Mouse (Mus musculus) left cerebral cortex, adult 9 months (tissue): ENCODE data around the gene Chrna5.
"Not testable (repeated sequence)": the region's sequence is repeated elsewhere in the genome, so short reads cannot be mapped to it uniquely, and the experiment has no call there.

Source experiments
- DNase-seq, 2 experiments: peaks; one replicate each; pipeline ENCODE4 v3.0.0; 2022; ENCODE audit warnings: low spot score in 2 of 2

Gene Chrna5

DNA sequence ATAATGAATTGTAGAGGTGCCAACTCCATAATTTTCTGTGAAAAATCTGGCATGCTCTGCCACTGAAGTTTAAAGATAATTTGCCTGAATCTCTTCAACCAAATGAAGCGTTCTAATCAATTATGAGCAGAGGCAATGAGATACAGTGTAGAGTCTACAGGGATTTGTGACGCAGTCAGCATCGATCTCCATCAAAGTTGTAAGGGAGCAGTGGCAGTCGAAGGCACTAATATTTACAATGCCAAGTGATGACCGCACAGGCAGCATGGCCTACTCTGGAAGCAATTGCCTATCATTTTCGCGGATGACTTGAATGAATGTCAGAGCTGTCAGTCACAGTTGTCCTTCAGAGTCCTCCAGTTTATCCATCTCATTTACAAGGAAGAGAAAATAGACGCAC, at the start of gene Chrna5:
Chrna5 (plus strand) TSS at position 207 of the 400 bp plus-strand sequence.
- DNase-seq: no peak

DNA sequence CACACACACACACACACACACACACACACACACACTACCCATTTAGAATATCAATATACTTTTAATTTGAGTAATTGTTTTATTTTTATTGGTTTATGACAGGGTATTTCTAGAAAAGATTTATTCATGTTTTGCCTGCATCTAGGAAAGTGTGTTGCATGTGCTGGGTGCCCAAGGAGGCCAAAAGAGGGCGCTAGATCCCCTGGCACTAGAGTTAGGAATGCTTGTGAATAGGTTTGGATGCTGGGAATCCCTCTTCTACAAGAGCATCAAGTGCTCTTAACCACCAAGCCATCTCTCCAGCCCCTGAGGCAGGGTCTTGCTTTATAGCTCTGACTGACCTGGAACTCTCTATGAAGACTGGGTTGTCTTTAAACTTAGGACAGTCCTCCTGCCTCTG, 48.9 kb upstream of the Chrna5 start:
- DNase-seq: no peak

DNA sequence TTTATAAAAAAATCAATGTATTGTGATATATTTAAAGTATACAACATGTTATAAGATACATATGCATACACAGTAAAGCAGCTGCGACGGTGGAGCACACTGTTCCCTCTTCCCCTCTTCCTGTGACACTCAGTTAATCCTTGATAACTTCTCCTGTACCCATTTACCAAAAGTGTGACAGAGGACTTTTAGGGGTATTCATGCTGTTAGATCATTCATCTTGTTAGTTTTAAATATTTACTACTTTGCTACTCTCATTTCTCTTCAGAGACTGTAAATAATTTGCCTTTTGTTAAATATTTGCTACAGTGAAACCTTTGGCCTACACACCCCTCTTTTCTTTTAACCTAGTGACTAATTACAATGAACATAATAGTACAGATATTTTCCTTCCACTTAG, 48.3 kb upstream of the Chrna5 start:
- no peak for DNase-seq

DNA sequence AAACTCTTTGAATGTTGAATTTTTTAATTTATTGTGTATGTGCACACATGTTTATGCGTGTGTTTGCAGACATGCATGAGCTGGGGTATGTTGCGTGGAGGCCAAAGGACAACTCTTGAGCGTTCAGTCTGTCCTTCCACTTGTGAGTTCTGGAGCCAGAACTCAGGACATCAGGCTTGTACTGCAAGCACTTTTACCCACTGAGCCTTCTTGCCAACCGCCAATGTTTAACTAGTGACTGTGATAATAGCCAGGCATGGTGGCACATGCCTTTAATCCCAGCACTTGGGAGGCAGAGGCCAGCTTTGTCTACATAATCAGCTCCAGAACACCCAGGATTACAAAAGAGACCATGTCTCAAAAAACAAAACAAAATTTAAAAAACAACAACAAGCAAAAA, 38.6 kb upstream of the Chrna5 start:
- no peak for DNase-seq

DNA sequence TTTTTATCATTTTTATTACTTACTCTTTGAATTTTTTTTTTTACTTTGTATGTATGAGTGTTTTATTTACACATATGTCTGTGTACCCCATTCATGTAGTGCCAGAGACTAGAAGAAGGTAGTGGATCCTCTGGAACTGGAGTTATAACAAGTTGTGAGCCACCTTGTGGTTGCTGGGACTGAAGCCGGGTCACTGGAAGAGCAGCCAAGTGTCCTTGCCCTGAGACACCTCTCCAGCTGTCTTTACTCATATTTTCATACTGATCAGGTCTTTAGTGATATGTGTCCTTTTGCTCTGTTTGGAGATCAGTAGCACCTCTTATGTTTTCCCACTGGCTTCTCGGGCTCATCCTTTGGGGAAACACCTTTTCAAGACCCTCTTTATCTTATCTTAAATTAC, 36.2 kb upstream of the Chrna5 start:
- no peak for DNase-seq

DNA sequence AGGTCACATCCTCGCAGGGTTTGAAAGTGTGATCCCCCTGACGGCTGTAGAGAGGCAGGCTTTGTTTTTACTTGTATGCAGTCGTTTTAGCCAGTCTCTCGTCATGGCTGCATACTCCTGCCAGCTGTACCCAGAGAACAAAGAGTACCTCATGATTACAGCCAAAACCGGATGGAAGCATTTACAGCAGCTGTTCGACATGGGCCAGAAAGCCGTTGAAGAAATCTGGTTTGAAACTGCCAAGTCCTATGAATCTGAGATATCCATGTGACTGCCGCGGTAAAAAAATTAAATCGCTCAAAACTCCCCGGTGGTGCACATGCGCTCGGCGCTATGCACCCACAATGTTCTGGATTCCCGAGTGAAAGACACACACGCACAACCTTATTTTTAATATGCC, 34.4 kb upstream of the Chrna5 start:
- DNase-seq: no peak

DNA sequence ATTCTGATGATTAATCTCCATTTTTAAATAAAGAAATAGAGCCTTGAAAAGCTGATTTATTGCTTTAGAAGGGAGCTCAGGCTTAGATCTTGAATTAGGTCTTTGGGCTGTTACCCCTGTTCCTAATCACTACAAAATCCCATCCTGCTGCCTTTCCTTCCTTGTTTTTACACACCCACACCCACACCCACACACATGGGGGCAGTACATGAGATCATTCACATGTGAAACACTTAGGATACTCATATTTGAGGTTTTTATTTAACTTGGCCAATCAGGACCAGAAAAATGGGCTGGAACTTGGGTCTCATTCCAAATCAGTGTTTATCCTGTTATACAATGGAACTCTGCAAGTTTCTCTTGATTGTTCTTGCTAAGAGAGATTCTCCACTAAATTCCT, 31.2 kb upstream of the Chrna5 start:
- DNase-seq: no peak

DNA sequence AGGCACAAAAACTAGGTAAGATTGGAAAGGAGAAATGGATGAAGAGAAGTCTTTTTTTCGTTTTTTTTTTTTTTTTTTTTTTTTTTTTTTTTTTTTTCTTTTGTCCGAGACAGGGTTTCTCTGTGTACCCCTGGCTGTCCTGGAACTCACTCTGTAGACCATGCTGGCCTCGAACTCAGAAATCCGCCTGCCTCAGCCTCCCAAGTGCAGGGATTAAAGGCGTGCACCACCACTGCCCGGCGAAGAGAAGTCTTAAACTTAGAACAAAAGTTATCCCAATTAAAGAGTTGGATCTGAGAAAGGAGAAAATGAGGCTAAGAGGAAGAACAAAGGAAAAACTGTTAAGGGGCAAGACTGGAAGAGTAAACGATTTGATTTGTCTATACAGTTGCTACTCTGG, 30.5 kb upstream of the Chrna5 start:
- DNase-seq: not testable (repeated sequence)

DNA sequence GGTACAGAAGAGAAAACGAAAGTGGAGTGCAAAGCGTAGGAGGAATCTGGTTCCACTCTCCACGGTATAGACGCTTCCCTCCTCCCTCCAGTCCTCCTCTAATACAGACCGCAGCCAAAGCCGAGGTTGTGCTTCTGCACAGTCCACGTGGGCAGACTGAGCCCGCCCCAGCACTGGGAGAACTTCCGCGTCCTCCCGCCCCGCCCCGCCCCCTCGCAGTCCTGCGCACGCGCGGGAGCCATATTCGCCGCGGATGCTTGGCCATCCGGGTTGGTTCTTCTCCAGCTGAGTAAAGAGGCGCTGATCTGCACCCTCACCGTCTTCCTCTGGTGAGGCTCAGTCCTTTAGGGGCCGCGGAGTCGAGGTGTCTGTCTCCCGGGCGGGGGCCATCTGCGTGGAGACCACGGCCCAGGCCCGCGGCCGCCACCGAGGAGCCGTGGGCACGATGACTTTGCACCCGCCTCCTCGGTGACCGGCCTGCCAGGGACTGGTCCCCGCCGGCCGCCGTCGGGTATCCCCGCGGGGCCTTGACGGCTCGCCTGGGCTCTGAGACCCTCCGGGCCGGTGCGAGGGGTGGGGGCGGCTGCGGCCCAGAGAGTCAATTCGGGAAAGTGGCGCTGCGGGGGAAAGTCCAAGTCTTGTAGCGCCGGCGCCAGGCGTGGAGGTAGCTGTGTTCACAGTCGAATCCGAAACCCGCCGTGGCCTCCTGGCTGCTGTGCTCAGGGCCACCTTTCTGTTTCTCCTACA, 29.9 kb upstream of the Chrna5 start, which contains the start of the genes Psma4 and AY074887:
Psma4 (plus strand) TSS at position 216 of the 747 bp plus-strand sequence.
AY074887 (minus strand) TSS at position 424 of the 747 bp plus-strand sequence.
- DNase-seq: peak; percentile 71 to 84

DNA sequence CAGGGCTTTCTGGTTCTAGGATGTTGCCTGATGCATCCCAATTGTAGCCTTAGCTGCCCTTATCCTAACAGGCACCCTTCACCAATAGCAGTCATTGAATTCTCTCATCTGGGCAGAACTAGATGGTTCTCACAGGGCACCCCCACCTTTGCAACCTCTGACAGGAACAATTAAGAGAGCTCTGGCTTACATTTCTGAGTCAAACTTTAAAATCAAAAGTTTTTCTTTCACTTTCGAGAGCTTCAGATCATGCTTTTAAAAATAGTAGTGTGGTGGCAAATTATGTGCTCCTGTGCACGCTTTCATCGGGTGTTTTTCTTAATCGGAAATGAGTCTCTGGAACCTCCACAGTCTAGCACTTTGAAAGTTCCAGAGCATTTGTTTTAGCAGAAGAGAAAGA, 19.6 kb upstream of the Chrna5 start:
- DNase-seq: no peak

DNA sequence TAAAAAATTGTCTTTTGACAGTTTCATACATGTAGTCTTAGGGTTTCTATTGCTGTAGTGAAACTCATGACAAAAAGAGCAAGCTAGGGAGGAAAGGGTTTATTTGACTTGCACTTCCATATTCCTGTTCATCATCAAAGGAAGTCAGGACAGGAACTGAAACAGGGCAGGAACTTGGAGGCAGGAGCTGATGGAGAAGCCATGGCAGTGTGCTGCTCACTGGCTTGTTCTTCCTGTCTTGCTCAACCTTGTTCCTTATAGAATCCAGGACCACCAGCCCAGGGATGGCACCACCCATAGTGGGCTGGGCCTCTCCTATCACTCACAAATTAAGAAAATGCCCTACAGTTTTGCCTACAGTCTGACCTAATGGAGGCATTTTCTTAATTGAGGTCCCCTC, 17.0 kb upstream of the Chrna5 start:
- no peak for DNase-seq

DNA sequence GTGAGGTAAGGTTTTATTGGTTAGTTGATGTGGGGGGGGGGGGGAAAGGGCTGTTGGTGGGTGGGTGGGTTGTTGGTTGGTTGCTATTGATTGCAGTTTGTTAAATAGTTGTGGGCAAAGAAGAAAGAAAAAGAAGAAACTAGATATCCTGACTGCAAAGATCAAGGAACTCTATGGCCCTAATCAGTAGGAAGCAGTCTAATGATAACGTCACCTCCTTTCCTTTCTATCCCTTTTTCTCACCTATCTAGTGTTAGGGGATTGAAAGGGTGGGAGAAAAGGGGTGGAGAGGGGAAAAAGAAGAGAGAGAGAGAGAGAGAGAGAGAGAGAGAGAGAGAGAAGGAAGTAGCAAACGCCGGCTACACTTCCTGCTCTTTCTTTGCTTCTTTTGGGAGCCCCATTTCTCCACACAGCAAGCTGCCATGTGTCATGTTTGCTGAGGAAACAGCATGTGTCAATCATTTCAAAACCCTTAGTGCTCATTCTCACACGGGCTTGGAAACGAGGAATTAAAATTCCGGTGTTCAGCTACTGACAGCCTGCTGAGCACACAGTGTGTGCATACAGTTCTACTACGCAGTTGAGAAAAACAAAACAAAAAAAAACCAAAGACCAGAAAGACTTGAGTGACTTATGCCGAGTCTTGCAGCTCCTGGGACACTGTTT, 10.6 kb upstream of the Chrna5 start:
- no peak for DNase-seq

DNA sequence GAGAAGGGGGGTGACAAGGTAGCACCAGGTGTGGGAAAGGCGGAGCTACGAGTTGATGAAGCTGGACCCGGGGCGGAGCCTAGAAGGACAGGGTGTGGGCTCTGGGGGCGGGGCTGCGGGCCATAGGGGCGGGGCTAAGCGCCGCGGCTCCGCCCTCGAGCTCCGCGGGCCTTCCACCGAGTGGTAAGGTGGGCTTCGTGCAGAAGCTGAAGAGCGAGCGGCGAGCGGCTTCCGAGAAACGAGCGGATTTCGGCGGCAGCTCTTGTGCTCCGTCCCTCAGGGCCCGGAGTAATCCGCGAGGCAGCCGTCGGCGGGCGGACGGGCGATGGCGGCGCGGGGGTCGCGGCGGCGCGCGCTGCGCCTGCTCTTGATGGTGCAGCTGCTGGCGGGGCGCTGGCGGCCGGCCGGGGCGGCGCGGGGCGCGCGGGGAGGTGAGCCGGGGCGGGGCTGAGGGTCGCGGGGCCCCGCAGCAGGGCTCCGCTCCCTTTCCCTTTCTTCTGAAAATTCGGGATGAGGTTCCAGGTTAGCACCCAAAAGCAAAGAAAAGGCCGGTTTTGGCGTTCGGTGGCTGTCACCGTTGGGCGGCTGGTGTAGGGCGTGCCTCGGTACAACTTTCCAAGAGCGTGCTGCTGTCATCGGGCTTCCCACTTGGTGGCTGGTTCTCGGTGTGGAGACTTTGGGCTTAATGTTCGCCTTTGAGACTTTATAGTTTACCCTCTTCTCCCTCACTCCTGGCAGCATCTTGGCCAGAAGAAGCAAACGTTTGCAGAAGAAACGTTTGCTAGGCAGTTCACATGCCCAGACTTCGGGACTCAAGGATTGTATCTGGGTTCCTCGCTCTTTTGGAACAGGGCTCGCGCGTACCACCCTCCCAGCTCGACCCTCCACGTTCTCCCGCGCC, 861 bp downstream of the Chrna5 start:
- no peak for DNase-seq

DNA sequence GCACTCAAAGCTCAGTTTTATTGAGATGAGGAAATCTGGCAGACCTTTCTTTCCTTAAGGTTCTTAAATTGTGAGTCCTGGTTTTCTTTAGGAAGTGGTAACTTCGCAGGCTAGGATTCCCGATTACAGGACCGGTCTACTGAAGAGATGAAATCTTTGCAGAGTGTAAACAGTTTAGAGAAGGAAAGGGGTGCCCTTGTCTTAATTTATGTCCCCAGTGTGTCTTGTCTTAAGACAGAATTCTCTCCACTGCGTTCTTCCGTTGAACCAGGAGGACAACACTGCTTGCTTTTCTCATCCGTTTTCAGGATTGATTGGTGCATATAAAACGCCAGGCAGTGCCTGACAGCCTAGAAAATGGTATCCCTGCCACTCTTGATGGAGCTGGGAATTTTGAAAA, 1.7 kb downstream of the Chrna5 start:
- no peak for DNase-seq

DNA sequence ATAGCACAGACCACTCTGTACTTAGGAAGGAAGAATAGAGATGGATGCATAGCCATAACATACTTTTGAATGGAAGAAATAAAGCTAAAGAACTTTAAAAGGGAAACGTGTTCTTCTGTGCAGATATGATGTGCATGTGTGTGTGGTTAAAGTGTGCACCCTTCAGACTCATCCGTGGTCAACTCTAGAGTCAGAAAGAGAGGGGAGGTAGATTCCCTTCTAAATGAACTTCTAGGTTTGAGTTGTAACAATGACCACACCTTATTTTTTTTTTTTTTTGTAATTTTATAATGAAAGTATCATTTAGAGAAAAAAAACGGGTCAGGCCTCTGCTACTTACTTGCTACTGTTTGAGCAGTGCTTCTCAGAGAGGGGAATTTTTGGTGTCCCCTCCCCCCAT, 9.7 kb downstream of the Chrna5 start:
- no peak for DNase-seq

DNA sequence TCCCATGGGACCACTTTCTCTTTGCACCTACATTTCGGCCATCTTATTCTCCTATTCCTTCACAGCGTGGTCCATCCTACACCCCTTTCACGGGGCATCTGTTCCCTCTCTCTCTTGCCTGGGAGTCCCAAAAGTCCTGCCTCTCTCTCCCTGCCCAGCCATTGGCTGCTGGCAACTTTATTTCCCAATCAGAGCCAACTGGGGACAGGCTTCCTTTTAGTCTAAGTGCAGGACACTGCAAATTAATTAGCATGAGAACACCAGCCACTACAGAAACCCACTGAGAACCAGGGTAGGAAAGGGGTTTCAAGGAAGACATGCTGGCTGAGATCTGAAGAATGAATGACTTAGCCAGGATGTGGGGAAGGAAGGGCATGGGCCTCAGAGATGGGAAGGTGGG, 13.7 kb downstream of the Chrna5 start:
- no peak for DNase-seq

DNA sequence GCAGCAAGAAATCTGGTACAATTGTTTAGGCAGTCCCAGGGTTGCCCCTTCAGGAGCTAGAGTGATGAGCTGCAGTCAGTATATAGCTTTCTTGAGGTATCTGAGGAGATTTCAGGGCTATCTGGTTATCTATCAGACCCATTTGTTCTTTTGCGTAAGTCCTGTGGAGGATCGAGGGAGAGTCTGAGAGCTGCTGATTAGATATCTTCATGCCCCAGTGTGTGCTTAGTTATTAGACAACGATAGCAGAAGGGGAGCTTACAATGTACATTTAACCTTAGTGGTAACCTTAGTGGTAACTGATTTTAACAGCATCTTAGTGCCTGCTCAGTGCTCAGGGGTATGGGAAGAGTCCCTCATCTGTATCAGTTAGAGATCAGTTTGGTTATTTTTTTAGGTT, 15.0 kb downstream of the Chrna5 start:
- DNase-seq: no peak

DNA sequence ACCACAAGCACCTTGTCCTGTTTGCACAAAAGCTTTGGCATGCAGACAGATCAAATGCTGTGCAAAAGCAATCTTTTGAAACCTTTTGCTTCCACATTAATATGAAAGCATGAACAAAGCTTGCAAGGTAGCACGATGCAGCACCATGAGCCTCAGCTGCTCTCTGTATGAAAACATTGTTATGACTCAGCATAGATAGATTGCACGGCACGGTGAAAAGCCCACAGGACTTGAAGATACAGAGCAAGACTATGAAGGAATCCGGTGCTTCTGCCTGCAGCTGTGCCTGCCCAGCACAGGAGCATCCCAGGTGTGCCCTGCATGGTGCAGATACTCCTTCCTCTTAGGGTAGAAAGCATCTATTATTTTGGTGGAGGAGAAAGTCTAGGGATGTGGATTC, 22.9 kb downstream of the Chrna5 start:
- DNase-seq: peak in 1 of 2 experiments; percentile 13

DNA sequence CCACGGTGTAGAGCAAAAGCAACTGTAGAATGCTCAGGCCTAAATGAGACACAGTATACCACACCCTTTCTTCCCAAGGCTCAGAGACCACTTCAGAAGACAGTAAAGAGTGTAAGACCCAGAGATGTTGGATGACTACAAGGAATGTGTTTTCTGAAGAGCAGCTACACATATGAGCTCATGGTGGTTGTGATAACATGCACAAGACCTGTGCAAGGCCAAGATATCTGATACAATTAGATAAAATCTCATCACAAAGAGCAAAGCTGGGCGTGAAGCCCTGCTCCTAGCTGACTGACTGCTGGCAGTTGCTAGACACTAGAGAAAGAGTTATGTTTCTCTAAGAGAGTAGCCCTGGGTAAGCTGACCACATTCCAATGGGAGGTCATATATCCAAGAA, 29.0 kb downstream of the Chrna5 start:
- DNase-seq: no peak

DNA sequence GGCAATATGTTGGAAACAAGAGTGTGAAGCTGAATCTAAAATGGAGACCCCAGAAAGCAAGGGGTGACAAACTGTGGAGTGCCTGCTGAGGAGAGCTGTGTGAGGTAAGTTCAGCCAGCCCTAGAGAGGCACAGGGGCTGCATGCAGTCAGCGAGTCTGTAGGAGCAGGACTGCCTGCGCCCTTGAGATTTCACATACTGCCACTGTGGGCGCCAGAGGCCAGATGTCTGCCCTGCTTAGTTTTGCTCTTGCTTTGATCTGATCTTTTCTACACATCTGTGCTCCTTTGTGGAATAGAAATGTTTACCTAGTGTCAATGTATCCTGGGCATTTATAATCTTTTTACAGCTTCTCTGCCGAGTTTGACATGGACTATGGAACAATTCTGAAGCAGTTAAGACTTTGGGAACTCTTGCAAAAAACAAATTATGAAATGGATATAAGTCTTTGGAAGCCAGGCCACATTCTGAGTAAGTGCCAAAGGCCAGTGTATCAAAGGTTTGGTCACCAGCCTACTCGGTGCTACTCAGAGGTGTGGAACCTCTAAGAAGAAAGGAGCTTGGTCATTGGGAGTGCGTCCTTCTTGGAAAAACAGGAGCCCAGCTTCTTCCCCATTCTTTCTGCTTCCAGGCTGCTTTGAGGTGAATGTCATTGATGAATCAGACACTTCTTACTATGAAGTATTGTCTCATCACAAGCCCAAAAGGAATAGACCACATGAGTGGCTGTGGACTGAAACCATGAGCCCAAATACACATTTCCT, 30.1 kb downstream of the Chrna5 start:
- DNase-seq: no peak

DNA sequence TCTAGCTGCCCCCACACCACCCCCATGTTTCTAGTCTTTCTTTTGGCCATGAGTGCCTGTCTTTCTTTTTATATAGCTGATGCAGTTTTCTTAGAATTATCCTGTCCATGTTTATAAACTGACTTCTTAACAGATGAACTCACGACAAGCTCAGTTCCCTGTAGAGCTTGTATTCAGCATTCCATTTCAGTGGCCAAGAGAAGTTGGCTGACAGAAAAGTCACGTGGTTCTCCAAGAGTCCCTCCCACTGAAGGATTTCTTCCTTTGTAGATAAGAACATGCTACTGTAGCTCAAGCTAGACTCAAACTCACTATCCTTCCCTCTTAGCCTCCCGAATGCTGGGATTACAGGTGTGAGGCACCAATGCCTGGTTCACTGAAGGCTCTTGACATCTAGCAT, 36.2 kb downstream of the Chrna5 start:
- no peak for DNase-seq

DNA sequence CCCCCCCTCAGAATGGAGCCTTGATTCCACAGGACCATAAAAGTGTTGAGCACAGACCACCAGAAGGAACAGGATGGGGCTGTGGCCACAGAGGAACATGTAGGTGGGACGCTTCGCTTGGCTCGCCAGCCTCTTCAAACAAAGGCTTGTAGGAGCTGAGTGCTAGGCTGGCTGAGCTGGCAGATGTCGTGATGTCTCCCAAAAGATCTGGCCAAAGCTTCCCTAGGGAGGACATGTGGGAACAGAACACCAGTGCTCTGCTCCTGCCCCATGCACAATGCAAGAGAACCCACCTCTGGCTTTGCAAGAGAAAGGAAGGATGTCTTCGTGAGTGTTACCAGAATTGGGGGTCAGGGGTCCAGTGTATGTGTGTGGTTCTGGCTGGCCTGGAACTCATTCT, 42.6 kb downstream of the Chrna5 start:
- DNase-seq: no peak
